ENCODE assay signal across 8 mouse cellular contexts in genomic region chr9:64784841-64785240, GRCm38 (mm10).
DNase-seq lines count a peak whose midpoint lies in the region.

No protein-coding gene starts in this region.

- peak; percentile 30 for DNase-seq in cerebellum, adult 8-10 months
- no peak for DNase-seq in cerebellum, adult 11 months
- DNase-seq in right cerebral cortex, postnatal 25 days, result peak; percentile 22
- no peak for DNase-seq in right cerebral cortex, postnatal 36 days (ENCODE audit: low spot score in 2 of 2)
- peak; percentile 76 for DNase-seq in embryo, embryonic 11 days
- peak; percentile 90 for DNase-seq in induced T-regulatory cell, adult 2 months (ENCODE audit: low read depth)
- DNase-seq in lung, postnatal 25 days (ENCODE audit: low spot score), result peak; percentile 83
- peak; percentile 89 for DNase-seq in splenic B cell, adult 2 months (ENCODE audit: low read depth, low spot score)

- no peaks in the 10 kb centered on the region for H3K36me3 ChIP-seq in splenic B cell, adult 2 months (ENCODE audit: control insufficient read depth, insufficient read depth, low read length, poor library complexity, severe bottlenecking)

- H3K27me3 ChIP-seq in splenic B cell, adult 2 months (ENCODE audit: control insufficient read depth, insufficient read depth, low read length, poor library complexity, severe bottlenecking), result no peaks in the 10 kb centered on the region

Comparison
In these comparisons a context has a peak if more than half of its experiments do, and no peak if none do; other contexts are left out.
1. DNase-seq: peak in cerebellum, adult 8-10 months (single experiment), right cerebral cortex, postnatal 25 days (single experiment), embryo, embryonic 11 days (single experiment), induced T-regulatory cell, adult 2 months (single experiment), lung, postnatal 25 days (single experiment) and splenic B cell, adult 2 months (single experiment); none in cerebellum, adult 11 months (single experiment) and right cerebral cortex, postnatal 36 days (0 of 2).